Mouse (Mus musculus) myocyte (in vitro differentiated cells): ENCODE data around the gene Spata1.

Experiments
- E2F4 ChIP-seq: IDR thresholded peaks from one replicate; pipeline ENCODE4 v1.6.1; 2011; ENCODE audit warnings: mild to moderate bottlenecking, control low read depth, moderate library complexity; ENCODE audit not compliant: insufficient read depth
- MAX ChIP-seq: IDR thresholded peaks from one replicate; pipeline ENCODE4 v1.6.1; 2011; ENCODE audit warnings: low read depth, mild to moderate bottlenecking, control low read depth
- POLR2A ChIP-seq: IDR thresholded peaks from one replicate; pipeline ENCODE4 v1.6.1; 2011; ENCODE audit warnings: low read depth, mild to moderate bottlenecking, control low read depth, moderate library complexity; ENCODE audit not compliant: insufficient read length
- TCF12 ChIP-seq: IDR thresholded peaks from one replicate; pipeline ENCODE4 v1.6.1; 2011; ENCODE audit warnings: mild to moderate bottlenecking, control low read depth; ENCODE audit not compliant: poor library complexity, insufficient read depth, severe bottlenecking
- USF1 ChIP-seq: IDR thresholded peaks from one replicate; pipeline ENCODE4 v1.6.1; 2011; ENCODE audit warnings: low read depth, mild to moderate bottlenecking, control low read depth, moderate library complexity

DNA sequence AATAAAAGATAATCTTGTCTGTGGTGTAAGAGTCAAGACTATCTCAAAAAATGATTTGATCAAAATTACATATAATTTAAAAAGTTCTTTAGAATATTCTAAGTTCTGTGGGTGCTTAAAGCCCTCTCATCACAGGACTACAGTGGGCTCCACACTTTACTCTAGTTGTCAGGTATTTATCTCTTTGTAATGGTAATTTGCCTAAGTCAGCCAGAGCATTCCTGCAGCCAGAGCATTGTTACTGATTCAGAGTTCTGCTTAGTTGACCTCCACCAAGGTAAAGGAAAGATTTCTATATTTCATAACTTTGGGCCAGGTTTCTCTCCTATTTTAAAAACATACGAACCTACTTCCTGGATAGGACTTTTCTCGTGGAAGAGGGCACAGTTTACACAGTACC is 30.3 kb downstream of the Spata1 start:
- TF ChIP-seq E2F4 (no peak), MAX (no peak), POLR2A (no peak), TCF12 (no peak), USF1 (no peak)
